Mouse (Mus musculus) cerebellum, adult 2 months (tissue): ENCODE results near the gene Stim2. TPM values are rescaled to one million over a fixed set of nuclear protein-coding genes. Genes with fewer than 3 reads are reported as not detected.

Source experiments
- DNase-seq, 2 experiments: peaks; one replicate each; pipeline ENCODE4 v3.0.0; 2021
- H3K27ac ChIP-seq: fragments of 200-500 bp; 2 replicates; pipeline ENCODE4 v1.5.1; 2012; ENCODE audit warnings: low read length, control low read depth, inconsistent platforms; ENCODE audit not compliant: insufficient read depth
- H3K27me3 ChIP-seq: fragments of 200-500 bp; 2 replicates; pipeline ENCODE4 v1.6.1; 2012; ENCODE audit warnings: inconsistent platforms, mild to moderate bottlenecking, low read length, moderate library complexity; ENCODE audit not compliant: control insufficient read depth, insufficient read depth
- H3K4me1 ChIP-seq: fragments of 200-500 bp; 2 replicates; pipeline ENCODE4 v1.6.1; 2011; ENCODE audit warnings: low read length; ENCODE audit not compliant: control insufficient read depth, insufficient read depth
- H3K4me3 ChIP-seq: fragments of 200-500 bp; replicated peaks from 2 replicates; pipeline ENCODE3; 2011; ENCODE audit warnings: mild to moderate bottlenecking, low read depth, low read length, control low read depth; ENCODE audit not compliant: insufficient read depth
- CTCF ChIP-seq: fragments of 200-500 bp; IDR thresholded peaks from 2 replicates; pipeline ENCODE4 v1.5.1; 2011; ENCODE audit warnings: low read depth, mild to moderate bottlenecking, control low read depth, low read length, moderate library complexity, borderline replicate concordance; ENCODE audit not compliant: insufficient read depth
- POLR2A ChIP-seq: fragments of 200-500 bp; IDR thresholded peaks from 2 replicates; pipeline ENCODE4 v1.6.1; 2011; ENCODE audit warnings: low read length, control low read depth, borderline replicate concordance; ENCODE audit not compliant: insufficient read depth
- WGBS: fragments of 180-500 bp; shearing (Covaris S2); methylation state at CpG from one replicate; pipeline ENCODE4 v1.1.7; 2018; 5-methylcytosine and 5-hydroxymethylcytosine counted together
- polyA plus RNA-seq: library from polyadenylated mRNA; depleted of rRNA; stranded (reverse); fragments of >200 nt; gene quantifications from 2 replicates; pipeline ENCODE4 v1.2.3, GENCODE M21; 2012

Gene Stim2
- polyA plus RNA-seq, 1 experiment, result 28.2 TPM

GRCm38 (mm10) chr5:54038615-54039014, 40.3 kb downstream of the Stim2 start:
- Histone ChIP-seq H3K4me3 (no peak overlapping the region), H3K4me1 (peaks cover 4% of the 10 kb centered on the region; the same call in 1 of the 2 replicates), H3K27ac (no peak overlapping the region), H3K27me3 (no peaks in the 10 kb centered on the region)
- TF ChIP-seq CTCF (no peak), POLR2A (no peak)
- DNase-seq, result no peak
- WGBS, result 75% methylated on average over 4 of the region's 4 CpGs

DNA sequence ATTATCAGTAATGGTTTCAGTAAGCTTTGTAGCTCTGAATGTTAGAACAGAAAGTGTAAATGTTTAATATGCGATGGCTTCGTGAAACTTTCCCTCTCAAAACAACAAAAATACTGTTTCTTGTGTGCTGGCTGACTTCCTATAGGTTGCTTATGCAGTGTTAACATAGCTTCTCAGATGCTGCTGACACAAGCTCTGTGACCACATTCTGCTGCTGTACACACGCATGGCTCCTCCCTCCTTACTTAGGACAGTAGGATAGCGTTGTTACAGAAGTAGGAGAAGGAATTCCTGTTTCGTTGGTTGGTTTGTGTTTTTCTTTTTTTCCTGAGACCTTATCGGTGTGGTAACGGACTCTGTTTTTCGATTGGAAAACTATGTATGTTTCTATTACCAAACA, 42.2 kb downstream of the Stim2 start:
- DNase-seq, result no peak
- TF ChIP-seq CTCF (no peak), POLR2A (no peak)
- Histone ChIP-seq H3K27me3 (no peaks in the 10 kb centered on the region), H3K27ac (no peak overlapping the region), H3K4me3 (no peak overlapping the region), H3K4me1 (peaks cover 4% of the 10 kb centered on the region; the same call in 1 of the 2 replicates)
- 88% methylated on average over 8 of the region's 8 CpGs for WGBS

DNA sequence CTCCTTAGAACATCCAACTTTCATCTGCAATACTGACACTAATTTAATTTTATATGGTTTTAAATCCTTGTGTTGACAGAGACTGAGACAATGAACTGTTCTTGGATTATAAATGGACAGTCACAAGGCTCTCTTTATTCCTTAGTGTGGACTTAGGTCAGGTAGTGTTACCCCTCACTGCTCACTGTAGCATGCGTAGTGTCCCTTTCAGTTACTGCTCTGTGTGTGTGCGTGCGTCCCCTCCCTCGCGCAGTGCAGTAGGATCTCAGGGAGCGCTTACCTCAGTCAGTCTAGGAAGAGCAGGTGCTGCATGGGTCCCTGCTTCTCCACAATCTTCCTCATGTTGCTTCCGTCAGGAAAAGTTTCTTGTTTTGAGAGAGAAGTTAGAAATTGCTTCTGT, 43.7 kb downstream of the Stim2 start:
- peaks cover 7% of the 10 kb centered on the region for H3K4me1 ChIP-seq
- TF ChIP-seq CTCF (no peak), POLR2A (no peak)
- 88% methylated on average over 7 of the region's 7 CpGs for WGBS
- H3K27ac ChIP-seq, result no peak overlapping the region
- H3K4me3 ChIP-seq, result no peak overlapping the region
- DNase-seq, result no peak
- no peaks in the 10 kb centered on the region for H3K27me3 ChIP-seq

DNA sequence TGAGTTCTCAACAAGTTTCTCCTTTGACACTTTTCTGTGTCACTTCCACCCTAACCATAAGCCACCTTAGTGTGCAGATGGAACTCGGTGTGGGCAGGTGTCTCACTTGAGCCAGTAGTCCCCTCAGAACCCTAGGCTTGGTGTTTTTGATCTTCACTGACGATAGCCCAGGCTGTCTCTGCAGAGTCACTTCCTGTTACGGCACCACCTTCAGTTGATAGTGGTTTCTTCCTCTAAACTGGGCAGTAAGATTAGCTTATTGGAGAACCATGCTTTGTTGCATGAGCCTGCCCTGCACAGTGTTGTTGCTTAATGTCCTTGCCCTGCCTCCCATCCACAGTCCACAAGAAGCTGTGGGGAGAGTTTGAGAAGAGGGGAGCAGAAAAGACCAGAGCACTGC, 47.2 kb downstream of the Stim2 start:
- no peak overlapping the region for H3K4me3 ChIP-seq
- no peak overlapping the region for H3K27ac ChIP-seq
- H3K4me1 ChIP-seq, result peaks cover 7% of the 10 kb centered on the region
- 82% methylated on average over 3 of the region's 3 CpGs for WGBS
- TF ChIP-seq CTCF, result no peak
- TF ChIP-seq POLR2A, result no peak
- no peak for DNase-seq
- H3K27me3 ChIP-seq, result no peaks in the 10 kb centered on the region

- Histone ChIP-seq H3K27me3 (no peaks in the 10 kb centered on the region), H3K4me3 (no peak overlapping the region), H3K4me1 (peaks cover 5% of the 10 kb centered on the region), H3K27ac (0 out of 2 replicates have a peak overlapping the region, but pooled peaks have one; percentile 19)
- TF ChIP-seq CTCF, result no peak
- no peak for TF ChIP-seq POLR2A
- WGBS, result 32% methylated on average over 1 of the region's 1 CpGs
- DNase-seq, result no peak
Measured at GRCm38 (mm10) chr5:54046432-54046831, 48.1 kb downstream of the Stim2 start.

DNA sequence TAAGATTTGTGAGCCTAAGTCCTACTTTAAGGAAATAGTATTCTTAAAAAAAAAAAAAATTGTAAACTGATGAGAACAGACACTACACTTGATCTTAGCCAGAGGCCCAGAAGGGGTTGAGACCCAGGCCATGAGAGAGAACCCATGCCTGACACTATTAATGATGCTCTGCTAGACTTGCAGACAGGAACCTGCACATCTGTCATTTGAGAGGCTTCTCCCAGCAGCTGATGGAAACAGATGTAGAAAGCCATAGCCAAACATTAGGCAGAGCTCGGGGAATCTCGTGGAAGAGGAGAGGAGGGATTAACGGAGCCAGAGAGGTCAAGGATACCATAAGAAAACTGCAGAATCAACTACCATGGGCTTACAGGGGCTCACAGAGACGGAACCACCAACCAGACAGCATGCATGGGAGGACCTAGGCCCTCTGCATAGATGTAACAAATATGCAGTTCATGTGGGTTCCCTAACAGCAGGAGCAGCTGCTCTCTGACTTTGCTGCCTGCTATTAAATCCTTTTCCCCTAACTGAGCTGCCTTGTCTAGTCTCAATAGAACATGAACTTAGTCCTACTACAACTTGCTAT, 50.9 kb downstream of the Stim2 start:
- Histone ChIP-seq H3K27me3 (no peaks in the 10 kb centered on the region), H3K4me3 (no peak overlapping the region), H3K27ac (no peak overlapping the region), H3K4me1 (peaks cover 5% of the 10 kb centered on the region)
- no peak for TF ChIP-seq CTCF
- TF ChIP-seq POLR2A, result no peak
- no peak for DNase-seq
- WGBS, result 56% methylated on average over 4 of the region's 4 CpGs

GRCm38 (mm10) chr5:54049940-54050339, 51.6 kb downstream of the Stim2 start:
- no peak overlapping the region for H3K27ac ChIP-seq
- H3K4me3 ChIP-seq, result no peak overlapping the region
- H3K4me1 ChIP-seq, result peaks cover 5% of the 10 kb centered on the region
- no peak for DNase-seq
- WGBS, result 47% methylated on average over 5 of the region's 5 CpGs
- TF ChIP-seq POLR2A (no peak), CTCF (no peak)
- no peaks in the 10 kb centered on the region for H3K27me3 ChIP-seq

- Histone ChIP-seq H3K4me3 (no peak overlapping the region), H3K27ac (no peak overlapping the region), H3K27me3 (no peaks in the 10 kb centered on the region), H3K4me1 (peaks cover 5% of the 10 kb centered on the region)
- no peak for DNase-seq
- WGBS, result 96% methylated on average over 3 of the region's 3 CpGs
- TF ChIP-seq POLR2A (no peak), CTCF (no peak)
Measured at GRCm38 (mm10) chr5:54051056-54051455, 52.8 kb downstream of the Stim2 start.

DNA sequence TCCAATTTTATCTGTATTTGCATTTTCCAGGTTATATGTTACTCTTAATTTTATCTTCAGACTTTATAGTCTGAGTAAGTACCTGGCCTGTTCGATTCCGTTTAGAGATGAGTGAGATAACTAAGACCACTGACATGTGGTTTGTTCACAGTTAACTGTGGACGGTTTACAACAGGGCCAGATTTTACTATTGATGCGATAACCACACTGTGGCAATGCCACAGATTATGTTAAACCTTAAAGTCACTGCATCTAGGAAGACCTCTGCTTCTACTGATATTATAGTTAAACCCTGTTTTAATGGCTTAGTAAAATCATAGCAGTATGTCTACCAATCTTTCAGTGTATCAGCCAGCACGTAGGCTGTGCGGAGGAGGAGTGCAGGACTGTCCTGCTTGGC, 53.9 kb downstream of the Stim2 start:
- WGBS, result 94% methylated on average over 6 of the region's 6 CpGs
- no peak for DNase-seq
- H3K4me1 ChIP-seq, result peaks cover 3% of the 10 kb centered on the region; the same call in 1 of the 2 replicates
- TF ChIP-seq CTCF (no peak), POLR2A (no peak)
- no peak overlapping the region for H3K27ac ChIP-seq
- H3K27me3 ChIP-seq, result no peaks in the 10 kb centered on the region
- no peak overlapping the region for H3K4me3 ChIP-seq
